Mouse (Mus musculus) lung, embryonic 15.5 days (tissue): ENCODE measurements around the gene Tmprss15. TPM values are rescaled to one million over a fixed set of nuclear protein-coding genes. Genes with fewer than 3 reads are reported as not detected.

Experiments
- ATAC-seq: fragments of 200-750 bp; cut with Nextera tagmentation; 2 replicates; pipeline ENCODE4 v1.8.0; 2017; ENCODE audit warnings: moderate number of reproducible peaks, borderline replicate concordance; ENCODE audit not compliant: low FRiP score, low TSS enrichment; ENCODE audit errors: extremely low read depth
- H3K27ac ChIP-seq: fragments of 300-500 bp; sonication (generic); 2 replicates; pipeline ENCODE4 v1.5.1; 2015; ENCODE audit warnings: moderate library complexity, mild to moderate bottlenecking, inconsistent platforms
- H3K27me3 ChIP-seq: fragments of 300-500 bp; sonication (generic); 2 replicates; pipeline ENCODE4 v1.6.1; 2015; ENCODE audit warnings: inconsistent platforms
- H3K36me3 ChIP-seq: fragments of 300-500 bp; sonication (generic); 2 replicates; pipeline ENCODE4 v1.6.1; 2015; ENCODE audit warnings: inconsistent platforms
- H3K4me1 ChIP-seq: fragments of 300-500 bp; sonication (generic); 2 replicates; pipeline ENCODE4 v1.6.1; 2015; ENCODE audit warnings: inconsistent platforms
- H3K4me2 ChIP-seq: fragments of 300-500 bp; sonication (generic); 2 replicates; pipeline ENCODE4 v1.6.1; 2015; ENCODE audit warnings: inconsistent platforms, mild to moderate bottlenecking, moderate library complexity
- H3K4me3 ChIP-seq: fragments of 300-500 bp; sonication (generic); 2 replicates; pipeline ENCODE4 v1.5.1; 2015; ENCODE audit warnings: mild to moderate bottlenecking, inconsistent platforms
- H3K9ac ChIP-seq: fragments of 300-500 bp; sonication (generic); 2 replicates; pipeline ENCODE4 v1.6.1; 2015; ENCODE audit warnings: inconsistent platforms
- H3K9me3 ChIP-seq: fragments of 300-500 bp; sonication (generic); 2 replicates; pipeline ENCODE4 v1.6.1; 2016; ENCODE audit warnings: inconsistent platforms
- WGBS: fragments of 180-500 bp; shearing (Covaris S2); methylation state at CpG from one replicate; pipeline ENCODE4 v1.1.7; 2015; 5-methylcytosine and 5-hydroxymethylcytosine counted together
- polyA plus RNA-seq: library from polyadenylated mRNA; unstranded; fragments of >200 nt; fragmentation: Nextera tagmentation; extraction: Ambion mirVana; gene quantifications from 2 replicates; pipeline ENCODE4 v1.2.1, GENCODE M21; 2015

Tmprss15 gene
- polyA plus RNA-seq: not detected in 2 replicates

- Histone ChIP-seq H3K4me2 (no peak within 1 kb of the TSS), H3K27me3 (no peaks in the 10 kb centered on the region), H3K4me1 (no peaks in the 10 kb centered on the region), H3K27ac (no peak within 1 kb of the TSS), H3K4me3 (no peak within 1 kb of the TSS), H3K9ac (no peak within 1 kb of the TSS), H3K9me3 (no peaks in the 10 kb centered on the region), H3K36me3 (no peaks in the 10 kb centered on the region)
- no peak for ATAC-seq
- 72% methylated on average over 4 of the region's 4 CpGs for WGBS
Observed at GRCm38 (mm10) chr16:79090997-79091396, at the start of gene Tmprss15. Gene Tmprss15 (minus strand): TSS chr16:79091097.

GRCm38 (mm10) chr16:79114879-79115278, 24.0 kb upstream of the Tmprss15 start:
- Histone ChIP-seq H3K9me3 (no peaks in the 10 kb centered on the region), H3K27me3 (no peaks in the 10 kb centered on the region), H3K4me1 (no peaks in the 10 kb centered on the region), H3K4me2 (no peak overlapping the region), H3K9ac (no peak overlapping the region), H3K27ac (no peak overlapping the region), H3K36me3 (no peaks in the 10 kb centered on the region), H3K4me3 (no peak overlapping the region)
- 77% methylated on average over 1 of the region's 1 CpGs for WGBS
- ATAC-seq: no peak

GRCm38 (mm10) chr16:79109516-79109915, 18.6 kb upstream of the Tmprss15 start:
- 3% methylated on average over 1 of the region's 1 CpGs for whole genome bisulfite sequencing
- no peak overlapping the region for H3K4me2 ChIP-seq
- no peaks in the 10 kb centered on the region for H3K4me1 ChIP-seq

GRCm38 (mm10) chr16:79108969-79109368, 18.1 kb upstream of the Tmprss15 start:
- H3K4me1 ChIP-seq: no peaks in the 10 kb centered on the region
- H3K36me3 ChIP-seq: no peaks in the 10 kb centered on the region
- 61% methylated on average over 5 of the region's 5 CpGs for WGBS
- no peak overlapping the region for H3K27ac ChIP-seq
- no peaks in the 10 kb centered on the region for H3K27me3 ChIP-seq
- H3K4me2 ChIP-seq: no peak overlapping the region
- no peaks in the 10 kb centered on the region for H3K9me3 ChIP-seq
- no peak overlapping the region for H3K9ac ChIP-seq
- H3K4me3 ChIP-seq: no peak overlapping the region
- no peak for ATAC-seq

More at GRCm38 (mm10) chr16:79109516-79109915, 18.6 kb upstream of the Tmprss15 start:
- ATAC-seq: no peak
- Histone ChIP-seq H3K27ac (no peak overlapping the region), H3K9ac (no peak overlapping the region), H3K9me3 (no peaks in the 10 kb centered on the region), H3K4me3 (no peak overlapping the region), H3K36me3 (no peaks in the 10 kb centered on the region), H3K27me3 (no peaks in the 10 kb centered on the region)

GRCm38 (mm10) chr16:79100325-79100724, 9.4 kb upstream of the Tmprss15 start:
- no peak overlapping the region for H3K9ac ChIP-seq
- H3K4me2 ChIP-seq: no peak overlapping the region
- no peak overlapping the region for H3K27ac ChIP-seq
- WGBS: 79% methylated on average over 2 of the region's 2 CpGs
- H3K27me3 ChIP-seq: no peaks in the 10 kb centered on the region
- no peak overlapping the region for H3K4me3 ChIP-seq
- ATAC-seq: no peak
- H3K4me1 ChIP-seq: no peaks in the 10 kb centered on the region
- no peaks in the 10 kb centered on the region for H3K9me3 ChIP-seq
- H3K36me3 ChIP-seq: no peaks in the 10 kb centered on the region

- Histone ChIP-seq H3K9ac (no peak overlapping the region), H3K36me3 (no peaks in the 10 kb centered on the region), H3K27ac (no peak overlapping the region), H3K4me2 (no peak overlapping the region), H3K9me3 (no peaks in the 10 kb centered on the region), H3K4me1 (no peaks in the 10 kb centered on the region), H3K27me3 (no peaks in the 10 kb centered on the region), H3K4me3 (no peak overlapping the region)
- WGBS: 79% methylated on average over 2 of the region's 2 CpGs
- no peak for ATAC-seq
Observed at GRCm38 (mm10) chr16:79098321-79098720, 7.4 kb upstream of the Tmprss15 start.

- no peak overlapping the region for H3K4me2 ChIP-seq
- H3K4me3 ChIP-seq: no peak overlapping the region
- no peak for ATAC-seq
- H3K9me3 ChIP-seq: no peaks in the 10 kb centered on the region
- no peak overlapping the region for H3K27ac ChIP-seq
- 85% methylated on average over 6 of the region's 6 CpGs for WGBS
- H3K36me3 ChIP-seq: no peaks in the 10 kb centered on the region
- H3K4me1 ChIP-seq: no peaks in the 10 kb centered on the region
- H3K9ac ChIP-seq: no peak overlapping the region
- no peaks in the 10 kb centered on the region for H3K27me3 ChIP-seq
Observed at GRCm38 (mm10) chr16:79086550-79086949, 4.3 kb downstream of the Tmprss15 start.

- Histone ChIP-seq H3K9me3 (no peaks in the 10 kb centered on the region), H3K27ac (no peak overlapping the region), H3K9ac (no peak overlapping the region), H3K4me3 (no peak overlapping the region), H3K4me2 (no peak overlapping the region), H3K36me3 (no peaks in the 10 kb centered on the region), H3K27me3 (no peaks in the 10 kb centered on the region), H3K4me1 (no peaks in the 10 kb centered on the region)
- no peak for ATAC-seq
- 76% methylated on average over 1 of the region's 1 CpGs for WGBS
Observed at GRCm38 (mm10) chr16:79063848-79064247, 27.0 kb downstream of the Tmprss15 start.

GRCm38 (mm10) chr16:79058775-79059558, 31.9 kb downstream of the Tmprss15 start:
- Histone ChIP-seq H3K4me1 (no peaks in the 10 kb centered on the region), H3K9ac (no peak overlapping the region), H3K4me2 (no peak overlapping the region), H3K27ac (no peak overlapping the region), H3K36me3 (no peaks in the 10 kb centered on the region), H3K27me3 (no peaks in the 10 kb centered on the region), H3K9me3 (no peaks in the 10 kb centered on the region), H3K4me3 (no peak overlapping the region)
- ATAC-seq: no peak
- WGBS: 40% methylated on average over 12 of the region's 12 CpGs

GRCm38 (mm10) chr16:79032593-79032992, 58.3 kb downstream of the Tmprss15 start:
- H3K9me3 ChIP-seq: no peaks in the 10 kb centered on the region
- no peaks in the 10 kb centered on the region for H3K27me3 ChIP-seq
- ATAC-seq: no peak
- H3K27ac ChIP-seq: no peak overlapping the region
- no peak overlapping the region for H3K4me3 ChIP-seq
- no peak overlapping the region for H3K9ac ChIP-seq
- H3K4me2 ChIP-seq: no peak overlapping the region
- no peaks in the 10 kb centered on the region for H3K36me3 ChIP-seq
- 31% methylated on average over 2 of the region's 2 CpGs for WGBS
- H3K4me1 ChIP-seq: no peaks in the 10 kb centered on the region

- Histone ChIP-seq H3K4me3 (no peak overlapping the region), H3K4me2 (no peak overlapping the region), H3K4me1 (no peaks in the 10 kb centered on the region), H3K36me3 (no peaks in the 10 kb centered on the region), H3K9me3 (no peaks in the 10 kb centered on the region), H3K9ac (no peak overlapping the region), H3K27me3 (no peaks in the 10 kb centered on the region), H3K27ac (no peak overlapping the region)
- no peak for ATAC-seq
- 56% methylated on average over 2 of the region's 2 CpGs for WGBS
Observed at GRCm38 (mm10) chr16:79002812-79003211, 88.1 kb downstream of the Tmprss15 start.

- WGBS: 70% methylated on average over 9 of the region's 9 CpGs
- Histone ChIP-seq H3K9me3 (no peaks in the 10 kb centered on the region), H3K4me1 (no peaks in the 10 kb centered on the region), H3K9ac (no peak overlapping the region), H3K36me3 (no peaks in the 10 kb centered on the region), H3K4me3 (no peak overlapping the region), H3K27ac (no peak overlapping the region), H3K4me2 (no peak overlapping the region), H3K27me3 (no peaks in the 10 kb centered on the region)
- ATAC-seq: no peak
Observed at GRCm38 (mm10) chr16:79001679-79002078, 89.2 kb downstream of the Tmprss15 start.
